Mouse (Mus musculus): Measurements from ENCODE around the gene Ccl21b.
"Not testable (repeated sequence)": the region's sequence is repeated elsewhere in the genome, so short reads cannot be mapped to it uniquely, and the experiment has no call there.

The Ccl21b gene

GRCm38 (mm10) chr4:42255467-42255866 is at the start of gene Ccl21b:
Gene Ccl21b (plus strand): TSS chr4:42255767.
- not testable (repeated sequence) for DNase-seq

GRCm38 (mm10) chr4:42240339-42240738 is 15.2 kb upstream of the Ccl21b start, which contains the start of gene Gm10600:
Gene Gm10600 (plus strand): TSS chr4:42240639.
- not testable (repeated sequence) for DNase-seq

GRCm38 (mm10) chr4:42293967-42294366 is 38.4 kb downstream of the Ccl21b start, which contains the start of gene Gm21953:
Gene Gm21953 (plus strand): TSS chr4:42294267.
- DNase-seq: not testable (repeated sequence)

All from kidney, postnatal 36 days (tissue).